Mouse (Mus musculus) heart, postnatal 25 days (tissue): ENCODE measurements around the gene Vps36. TPM values are rescaled to one million over a fixed set of nuclear protein-coding genes. Genes with fewer than 3 reads are reported as not detected.

Experiments used
- DNase-seq: peaks from one replicate; pipeline ENCODE4 v3.0.0; 2022; ENCODE audit warnings: low spot score
- intact Hi-C: fragments of 180-260 bp; cut with DNase I; formaldehyde crosslinking; loops from one replicate; pipeline ENCODE4 v1.15.1; 2025
- total RNA-seq, 2 experiments: library from RNA; stranded (reverse); gene quantifications; 2 replicates each; pipeline ENCODE4 v1.2.3; 2021

The Vps36 gene
- total RNA-seq, 2 experiments from 2014 or later, result 27.4 to 27.7 TPM

- intact Hi-C loops, result no loop called here
- DNase-seq, result no peak
Measured at GRCm38 (mm10) chr8:22199481-22199880, 6.9 kb downstream of the Vps36 start.

GRCm38 (mm10) chr8:22207535-22207934 is 14.9 kb downstream of the Vps36 start:
- intact Hi-C loops, result no loop called here
- no peak for DNase-seq

DNA sequence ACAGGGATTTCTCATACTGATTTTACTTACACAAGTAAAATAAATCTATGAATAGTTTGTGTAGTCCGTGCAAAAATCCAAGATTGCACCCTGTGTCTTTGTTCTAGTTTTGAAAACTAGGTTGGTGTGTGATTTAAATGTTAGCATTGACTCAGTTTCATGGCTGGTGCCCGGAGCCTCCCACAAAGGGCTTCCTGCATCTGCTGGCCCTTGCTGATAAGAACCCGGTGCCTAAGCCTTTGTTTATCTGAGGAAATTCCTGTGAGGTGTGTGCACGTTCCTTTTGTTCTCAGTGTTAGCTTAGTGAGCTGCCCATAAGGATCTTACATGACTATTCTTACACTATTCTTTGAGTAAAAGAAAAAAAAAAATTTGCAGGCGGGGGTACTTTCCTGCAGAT is 16.4 kb downstream of the Vps36 start:
- intact Hi-C loops, result no loop called here
- no peak for DNase-seq

DNA sequence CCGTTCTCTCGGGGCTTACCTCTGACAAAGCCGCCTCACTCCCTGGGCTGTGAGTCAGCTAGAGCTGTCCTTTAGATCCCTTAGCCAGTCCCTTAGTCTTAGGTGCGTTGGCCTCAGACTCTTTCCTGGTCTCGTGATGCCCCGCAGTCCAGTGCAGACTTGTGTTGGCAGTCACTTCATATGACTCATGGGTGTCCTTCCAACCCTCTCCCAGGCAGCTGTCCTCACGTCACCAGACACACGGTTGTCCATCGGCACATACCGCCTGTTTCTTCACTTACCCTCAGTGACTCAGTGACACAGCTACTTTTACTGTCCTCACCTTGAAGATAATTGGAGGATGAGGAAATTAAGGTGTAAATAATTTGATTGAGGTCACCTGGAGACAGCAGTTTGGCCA is 22.2 kb downstream of the Vps36 start:
- intact Hi-C loops, result no loop called here
- DNase-seq, result no peak

DNA sequence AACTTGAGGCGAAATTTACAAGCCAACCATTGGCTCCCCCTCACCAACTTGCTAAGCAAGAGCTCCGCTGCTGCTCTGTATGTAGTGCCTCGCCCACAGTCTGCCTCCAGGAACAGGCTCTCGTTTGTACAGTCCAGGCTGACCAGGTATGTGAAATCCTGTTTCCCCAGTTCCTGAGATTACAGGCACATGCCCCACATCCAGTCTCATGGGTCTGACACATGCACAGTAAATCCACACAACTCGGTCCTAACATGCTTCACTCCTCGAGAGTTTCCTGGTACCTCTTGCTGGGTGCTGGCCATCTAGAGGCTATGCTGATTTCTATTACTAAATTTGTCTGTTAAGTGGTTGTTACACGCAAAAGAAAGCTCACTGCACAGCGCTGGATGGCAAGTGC is 33.8 kb downstream of the Vps36 start:
- intact Hi-C loops, result no loop called here
- no peak for DNase-seq

DNA sequence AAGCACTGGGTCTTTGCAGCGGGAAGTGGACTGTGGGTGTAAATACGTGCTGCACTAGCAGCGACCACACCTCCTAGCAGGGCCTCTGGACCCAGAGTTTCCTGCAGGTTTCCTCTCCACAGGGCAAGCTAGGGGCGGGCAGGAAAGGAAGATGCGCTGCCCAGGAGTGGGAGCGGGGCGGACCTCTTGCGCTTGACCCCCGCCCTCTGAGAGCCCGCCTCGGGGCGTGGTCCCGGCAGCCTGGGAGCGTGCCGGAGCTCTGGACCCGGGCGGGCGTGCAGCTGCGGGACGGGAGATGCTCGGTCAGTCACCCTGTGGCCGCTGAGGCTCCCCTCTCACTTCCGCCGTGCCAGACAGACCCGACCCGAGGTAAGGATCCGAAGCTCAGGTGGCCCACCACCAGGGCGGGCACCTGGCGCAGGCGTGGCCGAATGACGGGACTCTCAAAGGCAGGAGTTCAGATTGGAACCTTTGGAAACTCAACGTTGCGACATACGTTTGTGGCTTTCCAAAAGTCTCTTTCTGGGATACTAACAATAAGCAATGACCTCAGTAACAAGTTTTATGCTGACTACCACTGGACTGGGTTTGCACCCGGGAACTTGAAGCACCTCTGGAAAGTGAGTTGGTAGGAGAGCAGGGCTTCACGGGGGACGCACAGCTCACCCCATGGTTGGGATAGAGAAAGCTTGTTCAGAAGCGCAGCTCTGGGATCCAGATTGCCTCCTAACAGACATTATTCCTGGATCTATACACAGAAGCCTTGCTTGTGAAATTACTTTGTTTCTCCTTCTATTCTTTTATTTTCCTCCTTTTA is 34.7 kb downstream of the Vps36 start, which contains the start of gene Thsd1:
TSS of gene Thsd1 (plus strand) at position 253 of the 817 bp plus-strand sequence.
- intact Hi-C loops, result no loop called here
- peak; percentile 62 for DNase-seq

GRCm38 (mm10) chr8:22228621-22229020 is 36.0 kb downstream of the Vps36 start:
- no peak for DNase-seq
- intact Hi-C loops, result loop anchor here (2.0 kb wide), 1 partner anchor 36 kb away; the partner anchor contains the start of gene Vps36

DNA sequence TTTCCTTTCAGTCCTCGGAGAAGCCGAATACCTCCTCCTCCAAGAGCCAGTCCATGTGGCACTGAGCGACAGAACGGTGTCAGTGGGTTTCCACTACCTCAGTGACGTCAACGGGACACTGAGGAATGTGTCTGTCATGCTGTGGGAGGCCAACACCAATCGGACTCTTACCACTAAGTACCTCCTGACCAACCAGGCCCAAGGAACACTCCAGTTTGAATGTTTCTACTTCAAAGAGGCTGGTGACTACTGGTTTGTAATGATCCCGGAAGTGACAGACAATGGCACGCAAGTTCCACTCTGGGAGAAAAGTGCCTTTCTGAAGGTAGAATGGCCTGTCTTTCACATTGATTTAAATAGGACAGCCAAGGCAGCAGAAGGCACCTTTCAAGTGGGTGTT is 50.4 kb downstream of the Vps36 start:
- no peak for DNase-seq
- intact Hi-C loops, result no loop called here

DNA sequence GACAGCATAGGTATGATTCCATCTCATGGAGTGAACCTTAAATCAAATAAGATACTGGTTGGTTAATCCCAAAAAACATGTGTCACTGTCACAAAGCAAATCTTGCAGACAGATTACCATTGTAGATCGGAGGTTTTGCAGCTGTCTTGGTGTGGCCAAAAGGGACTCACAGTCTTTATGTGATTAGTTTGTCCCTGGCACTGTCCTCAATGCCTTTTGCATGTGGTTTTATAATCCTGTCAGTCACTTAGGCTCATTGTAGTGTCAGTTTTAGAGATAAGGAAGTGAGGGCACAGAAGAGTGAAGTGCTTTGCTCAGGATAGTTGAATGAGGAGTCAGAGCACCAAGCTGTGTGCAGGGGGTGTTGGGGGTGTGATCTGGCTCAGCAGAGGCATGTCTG is 53.1 kb downstream of the Vps36 start:
- DNase-seq, result no peak
- intact Hi-C loops, result no loop called here

- no peak for DNase-seq
- intact Hi-C loops, result no loop called here
Measured at GRCm38 (mm10) chr8:22247956-22248355, 55.3 kb downstream of the Vps36 start.

- intact Hi-C loops, result no loop called here
- no peak for DNase-seq
Measured at GRCm38 (mm10) chr8:22249080-22249479, 56.5 kb downstream of the Vps36 start.

GRCm38 (mm10) chr8:22258946-22259450 is 66.4 kb downstream of the Vps36 start:
- DNase-seq, result no peak
- intact Hi-C loops, result loop anchor here (5.0 kb wide), 1 partner anchor 67 kb away; the partner anchor contains the start of gene Vps36

- intact Hi-C loops, result loop anchor here (5.0 kb wide), 1 partner anchor 67 kb away; the partner anchor contains the start of gene Vps36
- no peak for DNase-seq
Measured at GRCm38 (mm10) chr8:22259531-22259930, 66.9 kb downstream of the Vps36 start.

GRCm38 (mm10) chr8:22260091-22260722 is 67.6 kb downstream of the Vps36 start:
- DNase-seq, result no peak

DNA sequence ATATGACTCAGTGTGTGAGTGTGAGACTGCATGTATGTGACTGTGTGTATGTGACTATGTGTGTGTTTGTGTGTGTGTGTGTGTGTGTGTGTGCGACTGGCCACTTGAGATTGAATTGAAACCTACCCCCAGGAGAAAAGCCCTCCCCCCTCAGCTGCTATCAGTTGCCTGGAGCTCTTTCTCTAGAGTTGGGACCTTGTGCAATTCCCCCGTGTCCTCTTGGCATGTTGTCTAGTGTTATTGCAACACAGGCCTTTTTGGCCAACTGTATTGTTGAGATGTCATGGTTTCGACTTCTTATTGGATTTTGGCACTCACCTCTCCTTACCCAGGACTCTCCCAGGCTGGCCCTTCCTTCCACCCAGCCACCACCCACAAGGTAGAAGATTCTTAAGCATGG is 69.7 kb downstream of the Vps36 start:
- intact Hi-C loops, result no loop called here

More at GRCm38 (mm10) chr8:22260091-22260722, 67.6 kb downstream of the Vps36 start:
- intact Hi-C loops, result no loop called here

GRCm38 (mm10) chr8:22264292-22264691 is 71.7 kb downstream of the Vps36 start:
- intact Hi-C loops, result no loop called here
- no peak for DNase-seq

More for the DNA sequence above, 69.7 kb downstream of the Vps36 start:
- DNase-seq, result peak; percentile 20

- DNase-seq, result no peak
- intact Hi-C loops, result no loop called here
Measured at GRCm38 (mm10) chr8:22264787-22265186, 72.2 kb downstream of the Vps36 start.

GRCm38 (mm10) chr8:22265194-22265593 is 72.6 kb downstream of the Vps36 start:
- DNase-seq, result no peak
- intact Hi-C loops, result no loop called here

GRCm38 (mm10) chr8:22266809-22267208 is 74.2 kb downstream of the Vps36 start:
- no peak for DNase-seq
- intact Hi-C loops, result no loop called here
